Mouse (Mus musculus): ENCODE data around the gene Rnase4. TPM values are rescaled to one million over a fixed set of nuclear protein-coding genes. Genes with fewer than 3 reads are reported as not detected.
"Not testable (repeated sequence)": the region's sequence is repeated elsewhere in the genome, so short reads cannot be mapped to it uniquely, and the experiment has no call there.

Gene Rnase4
- total RNA-seq, 2 experiments from 2014 or later = 50.0 to 53.8 TPM

- no peak for DNase-seq (ENCODE audit: low spot score)
- intact Hi-C loops (cut with DNase I) = loop anchor here (5.0 kb wide), 1 partner anchor 160 kb away; no protein-coding TSS in a partner anchor
These were observed 3.1 kb upstream of the Rnase4 start for GRCm38 (mm10) chr14:51087762-51088161.

GRCm38 (mm10) chr14:51088166-51088969 is 2.5 kb upstream of the Rnase4 start:
- intact Hi-C loops (cut with DNase I) = loop anchor here (5.0 kb wide), 1 partner anchor 161 kb away; no protein-coding TSS in a partner anchor

GRCm38 (mm10) chr14:51088970-51089673 is 1.8 kb upstream of the Rnase4 start:
- DNase-seq (ENCODE audit: low spot score) = peak; percentile 92
- intact Hi-C loops (cut with DNase I) = loop anchor here (1.0 to 5.0 kb wide), 2 partner anchors 25 to 162 kb away; no protein-coding TSS in a partner anchor

More at GRCm38 (mm10) chr14:51088166-51088969, 2.5 kb upstream of the Rnase4 start:
- DNase-seq (ENCODE audit: low spot score) = peak; percentile 65

GRCm38 (mm10) chr14:51089674-51090076 is 1.2 kb upstream of the Rnase4 start:
- intact Hi-C loops (cut with DNase I) = loop anchor here (1.0 to 5.0 kb wide), 3 partner anchors 25 to 283 kb away; partner anchors contain the start of genes Ccnb1ip1 and Parp2

GRCm38 (mm10) chr14:51090077-51090781 is 648 bp upstream of the Rnase4 start:
- intact Hi-C loops (cut with DNase I) = loop anchor here (2.0 kb wide), 1 partner anchor 283 kb away; the partner anchor contains the start of genes Ccnb1ip1 and Parp2
- DNase-seq (ENCODE audit: low spot score) = peak; percentile 65

More at GRCm38 (mm10) chr14:51089674-51090076, 1.2 kb upstream of the Rnase4 start:
- DNase-seq (ENCODE audit: low spot score) = no peak

- intact Hi-C loops (cut with DNase I) = no loop called here
- no peak for DNase-seq (ENCODE audit: low spot score)
These were observed 1.3 kb downstream of the Rnase4 start for GRCm38 (mm10) chr14:51092073-51092620.

GRCm38 (mm10) chr14:51093496-51093895 is 2.6 kb downstream of the Rnase4 start:
- intact Hi-C loops (cut with DNase I) = no loop called here
- no peak for DNase-seq (ENCODE audit: low spot score)

GRCm38 (mm10) chr14:51094096-51094875 is 3.4 kb downstream of the Rnase4 start:
- intact Hi-C loops (cut with DNase I) = no loop called here
- no peak for DNase-seq (ENCODE audit: low spot score)

- intact Hi-C loops (cut with DNase I) = loop anchor here (5.0 kb wide), 1 partner anchor 68 kb away; no protein-coding TSS in a partner anchor
- no peak for DNase-seq (ENCODE audit: low spot score)
These were observed 4.0 kb downstream of the Rnase4 start for GRCm38 (mm10) chr14:51094921-51095320.

- intact Hi-C loops (cut with DNase I) = loop anchor here (5.0 kb wide), 1 partner anchor 69 kb away; no protein-coding TSS in a partner anchor
- DNase-seq (ENCODE audit: low spot score) = no peak
These were observed 5.1 kb downstream of the Rnase4 start for GRCm38 (mm10) chr14:51095736-51096524.

GRCm38 (mm10) chr14:51098300-51098699 is 7.4 kb downstream of the Rnase4 start:
- intact Hi-C loops (cut with DNase I) = loop anchor here (2.0 to 5.0 kb wide), 2 partner anchors 71 to 297 kb away; no protein-coding TSS in a partner anchor

GRCm38 (mm10) chr14:51098921-51099320 is 8.0 kb downstream of the Rnase4 start:
- no peak for DNase-seq (ENCODE audit: low spot score)
- intact Hi-C loops (cut with DNase I) = loop anchor here (2.0 to 5.0 kb wide), 2 partner anchors 72 to 298 kb away; no protein-coding TSS in a partner anchor

More at GRCm38 (mm10) chr14:51098300-51098699, 7.4 kb downstream of the Rnase4 start:
- not testable (repeated sequence) for DNase-seq (ENCODE audit: low spot score)

- intact Hi-C loops (cut with DNase I) = loop anchor here (5.0 kb wide), 2 partner anchors 141 to 381 kb away; no protein-coding TSS in a partner anchor
- DNase-seq (ENCODE audit: low spot score) = no peak
These were observed 10.4 kb downstream of the Rnase4 start for GRCm38 (mm10) chr14:51101284-51101683.

GRCm38 (mm10) chr14:51103217-51103616 is 12.3 kb downstream of the Rnase4 start:
- no peak for DNase-seq (ENCODE audit: low spot score)
- intact Hi-C loops (cut with DNase I) = loop anchor here (2.0 to 5.0 kb wide), 5 partner anchors 70 to 379 kb away; no protein-coding TSS in a partner anchor

GRCm38 (mm10) chr14:51104366-51104765 is 13.5 kb downstream of the Rnase4 start:
- intact Hi-C loops (cut with DNase I) = loop anchor here (5.0 kb wide), 2 partner anchors 138 to 378 kb away; no protein-coding TSS in a partner anchor
- no peak for DNase-seq (ENCODE audit: low spot score)

- intact Hi-C loops (cut with DNase I) = no loop called here
- DNase-seq (ENCODE audit: low spot score) = no peak
These were observed 15.6 kb downstream of the Rnase4 start for GRCm38 (mm10) chr14:51106449-51106967.

GRCm38 (mm10) chr14:51111966-51112365 is 21.1 kb downstream of the Rnase4 start:
- DNase-seq (ENCODE audit: low spot score) = no peak
- intact Hi-C loops (cut with DNase I) = no loop called here

Measured in heart, postnatal 25 days (tissue).